Mouse (Mus musculus): ENCODE measurements at regions not wholly inside any gene's neighbourhood (a gene's known extent, or its start where the extent isn't known, plus 50 kb on each side); places are given as distances from the start of the nearest gene placed in this dataset.
A peak's percentile ranks its signal among the peaks of the same experiment; 100 is the strongest.

GRCm38 (mm10) chr10:126815730-126816129 lies 85.4 kb downstream of the Atp23 start:
- no peak for DNase-seq
- Histone ChIP-seq H3K4me1 (ENCODE audit: control insufficient read depth, insufficient read depth, low read length) (no peaks in the 10 kb centered on the region), H3K27me3 (ENCODE audit: control insufficient read depth, insufficient read depth, low read length) (no peaks in the 10 kb centered on the region), H3K4me3 (replicated peaks; ENCODE audit: insufficient read depth, low read depth, low read length) (no peak overlapping the region), H3K27ac (ENCODE audit: insufficient read depth, low read length) (no peak overlapping the region)
- TF ChIP-seq CTCF (IDR thresholded peaks at IDR 0.05; ENCODE audit: borderline replicate concordance, insufficient read depth, low read depth, low read length) = no peak
- TF ChIP-seq POLR2A (IDR thresholded peaks at IDR 0.05; ENCODE audit: borderline replicate concordance, insufficient read depth, low read length) = no peak
- WGBS = 33% methylated on average over 5 of the region's 5 CpGs

DNA sequence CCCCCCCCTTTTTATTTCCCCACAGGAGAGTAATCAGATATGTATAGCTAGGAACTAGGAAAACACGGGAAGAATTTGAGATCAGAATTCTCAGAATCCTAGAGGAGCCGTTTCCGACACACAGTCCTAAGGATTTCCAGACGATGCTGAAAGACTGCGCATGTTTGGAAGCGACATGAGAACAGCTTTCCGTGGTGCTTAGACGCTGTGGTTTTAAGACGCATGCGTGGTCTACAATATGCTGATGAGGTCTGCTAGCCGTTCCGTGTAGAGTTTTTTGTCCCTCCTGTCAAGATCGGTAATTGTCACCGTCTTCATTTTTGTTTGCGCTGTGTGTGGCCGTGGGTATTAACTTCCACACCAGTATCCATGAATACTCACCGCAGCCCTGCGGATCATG lies 86.2 kb downstream of the Atp23 start:
- no peak for TF ChIP-seq CTCF (IDR thresholded peaks at IDR 0.05; ENCODE audit: borderline replicate concordance, insufficient read depth, low read depth, low read length)
- no peak for TF ChIP-seq POLR2A (IDR thresholded peaks at IDR 0.05; ENCODE audit: borderline replicate concordance, insufficient read depth, low read length)
- no peak overlapping the region for H3K4me3 ChIP-seq (replicated peaks; ENCODE audit: insufficient read depth, low read depth, low read length)
- H3K4me1 ChIP-seq (ENCODE audit: control insufficient read depth, insufficient read depth, low read length) = no peaks in the 10 kb centered on the region
- WGBS = 91% methylated on average over 18 of the region's 18 CpGs
- H3K27me3 ChIP-seq (ENCODE audit: control insufficient read depth, insufficient read depth, low read length) = no peaks in the 10 kb centered on the region
- no peak overlapping the region for H3K27ac ChIP-seq (ENCODE audit: insufficient read depth, low read length)
- DNase-seq = no peak

DNA sequence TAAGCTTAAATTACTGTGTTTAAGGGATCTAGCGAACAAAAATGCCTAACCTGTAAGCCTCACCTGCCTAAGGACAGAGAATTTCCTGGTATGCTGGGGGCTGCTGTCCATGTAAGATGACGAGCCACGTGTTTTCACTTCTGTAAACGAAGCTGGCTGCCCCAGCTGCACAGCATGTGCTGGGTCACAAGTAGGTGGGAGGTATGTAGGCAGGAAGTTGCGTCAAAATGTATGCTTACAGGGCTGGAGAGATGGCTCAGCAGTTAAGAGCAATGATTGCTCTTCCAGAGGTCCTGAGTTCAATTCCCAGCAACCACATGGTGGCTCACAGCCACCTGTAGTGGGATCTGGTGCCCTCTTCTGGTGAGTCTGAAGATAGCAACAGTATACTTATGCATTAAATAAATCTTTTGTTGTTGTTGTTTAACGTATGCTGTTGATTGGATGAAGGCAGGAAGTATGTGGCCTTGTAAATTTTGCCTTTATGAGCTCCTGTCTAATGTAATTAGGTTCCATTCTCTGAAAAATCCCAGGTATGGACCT lies 88.0 kb downstream of the Atp23 start:
- TF ChIP-seq CTCF (IDR thresholded peaks at IDR 0.05; ENCODE audit: borderline replicate concordance, insufficient read depth, low read depth, low read length) (peak; percentile 8; the same call in 1 of the 2 replicates), POLR2A (IDR thresholded peaks at IDR 0.05; ENCODE audit: borderline replicate concordance, insufficient read depth, low read length) (no peak)
- no peaks in the 10 kb centered on the region for H3K27me3 ChIP-seq (ENCODE audit: control insufficient read depth, insufficient read depth, low read length)
- H3K4me1 ChIP-seq (ENCODE audit: control insufficient read depth, insufficient read depth, low read length) = no peaks in the 10 kb centered on the region
- no peak overlapping the region for H3K27ac ChIP-seq (ENCODE audit: insufficient read depth, low read length)
- WGBS = 96% methylated on average over 6 of the region's 6 CpGs
- H3K4me3 ChIP-seq (replicated peaks; ENCODE audit: insufficient read depth, low read depth, low read length) = no peak overlapping the region
- DNase-seq = no peak

GRCm38 (mm10) chr10:126812243-126812755 lies 88.9 kb downstream of the Atp23 start:
- H3K4me3 ChIP-seq (replicated peaks; ENCODE audit: insufficient read depth, low read depth, low read length) = no peak overlapping the region
- 74% methylated on average over 7 of the region's 7 CpGs for WGBS
- TF ChIP-seq POLR2A (IDR thresholded peaks at IDR 0.05; ENCODE audit: borderline replicate concordance, insufficient read depth, low read length) (no peak), CTCF (IDR thresholded peaks at IDR 0.05; ENCODE audit: borderline replicate concordance, insufficient read depth, low read depth, low read length) (no peak)
- H3K27me3 ChIP-seq (ENCODE audit: control insufficient read depth, insufficient read depth, low read length) = no peaks in the 10 kb centered on the region
- no peak for DNase-seq
- no peaks in the 10 kb centered on the region for H3K4me1 ChIP-seq (ENCODE audit: control insufficient read depth, insufficient read depth, low read length)
- H3K27ac ChIP-seq (ENCODE audit: insufficient read depth, low read length) = no peak overlapping the region

GRCm38 (mm10) chr10:126810346-126811095 lies 90.6 kb downstream of the Atp23 start:
- Histone ChIP-seq H3K4me3 (replicated peaks; ENCODE audit: insufficient read depth, low read depth, low read length) (no peak overlapping the region), H3K4me1 (ENCODE audit: control insufficient read depth, insufficient read depth, low read length) (no peaks in the 10 kb centered on the region), H3K27ac (ENCODE audit: insufficient read depth, low read length) (no peak overlapping the region), H3K27me3 (ENCODE audit: control insufficient read depth, insufficient read depth, low read length) (no peaks in the 10 kb centered on the region)
- no peak for DNase-seq
- WGBS = 29% methylated on average over 11 of the region's 11 CpGs
- TF ChIP-seq POLR2A (IDR thresholded peaks at IDR 0.05; ENCODE audit: borderline replicate concordance, insufficient read depth, low read length) (no peak), CTCF (IDR thresholded peaks at IDR 0.05; ENCODE audit: borderline replicate concordance, insufficient read depth, low read depth, low read length) (no peak; the same call in 1 of the 2 replicates)

DNA sequence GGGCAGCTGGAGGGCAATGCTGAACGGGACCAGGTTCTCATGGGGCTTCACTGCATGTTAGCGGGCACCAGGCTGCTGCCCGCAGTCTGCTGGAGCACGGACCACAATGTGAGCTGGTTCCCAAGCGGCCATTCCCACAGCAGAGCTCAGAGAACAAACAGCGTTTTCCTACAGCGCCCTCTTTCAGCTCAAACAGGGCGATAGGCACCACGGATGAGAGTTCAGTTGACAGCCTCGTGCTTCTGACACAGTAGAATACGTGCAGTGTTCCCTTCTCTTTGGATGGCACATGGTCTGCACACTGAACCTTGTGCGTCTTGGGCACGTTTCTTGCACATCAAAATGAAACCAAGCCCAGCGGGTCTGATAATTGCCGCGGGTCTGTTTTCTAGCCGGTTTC lies 91.6 kb downstream of the Atp23 start:
- TF ChIP-seq POLR2A (IDR thresholded peaks at IDR 0.05; ENCODE audit: borderline replicate concordance, insufficient read depth, low read length) (no peak), CTCF (IDR thresholded peaks at IDR 0.05; ENCODE audit: borderline replicate concordance, insufficient read depth, low read depth, low read length) (no peak; the same call in 1 of the 2 replicates)
- no peaks in the 10 kb centered on the region for H3K27me3 ChIP-seq (ENCODE audit: control insufficient read depth, insufficient read depth, low read length)
- H3K4me1 ChIP-seq (ENCODE audit: control insufficient read depth, insufficient read depth, low read length) = no peaks in the 10 kb centered on the region
- peak overlapping the region; percentile 3 for H3K4me3 ChIP-seq (replicated peaks; ENCODE audit: insufficient read depth, low read depth, low read length)
- peak; percentile 31 to 36 for DNase-seq
- H3K27ac ChIP-seq (ENCODE audit: insufficient read depth, low read length) = no peak overlapping the region
- 14% methylated on average over 17 of the region's 17 CpGs for WGBS

- TF ChIP-seq CTCF (IDR thresholded peaks at IDR 0.05; ENCODE audit: borderline replicate concordance, insufficient read depth, low read depth, low read length) (no peak), POLR2A (IDR thresholded peaks at IDR 0.05; ENCODE audit: borderline replicate concordance, insufficient read depth, low read length) (no peak)
- WGBS = 94% methylated on average over 4 of the region's 4 CpGs
- no peaks in the 10 kb centered on the region for H3K4me1 ChIP-seq (ENCODE audit: control insufficient read depth, insufficient read depth, low read length)
- H3K4me3 ChIP-seq (replicated peaks; ENCODE audit: insufficient read depth, low read depth, low read length) = no peak overlapping the region
- no peak for DNase-seq
- H3K27ac ChIP-seq (ENCODE audit: insufficient read depth, low read length) = no peak overlapping the region
- H3K27me3 ChIP-seq (ENCODE audit: control insufficient read depth, insufficient read depth, low read length) = no peaks in the 10 kb centered on the region
Measured at GRCm38 (mm10) chr10:126806881-126807280, 94.3 kb downstream of the Atp23 start.

GRCm38 (mm10) chr10:126802732-126803131 lies 98.4 kb downstream of the Atp23 start:
- Histone ChIP-seq H3K4me3 (replicated peaks; ENCODE audit: insufficient read depth, low read depth, low read length) (no peak overlapping the region), H3K27me3 (ENCODE audit: control insufficient read depth, insufficient read depth, low read length) (no peaks in the 10 kb centered on the region), H3K27ac (ENCODE audit: insufficient read depth, low read length) (no peak overlapping the region), H3K4me1 (ENCODE audit: control insufficient read depth, insufficient read depth, low read length) (no peaks in the 10 kb centered on the region)
- WGBS = 72% methylated on average over 4 of the region's 4 CpGs
- DNase-seq = no peak
- TF ChIP-seq CTCF (IDR thresholded peaks at IDR 0.05; ENCODE audit: borderline replicate concordance, insufficient read depth, low read depth, low read length) = no peak
- TF ChIP-seq POLR2A (IDR thresholded peaks at IDR 0.05; ENCODE audit: borderline replicate concordance, insufficient read depth, low read length) = no peak

Data from cerebellum, adult 2 months (tissue).